Mouse (Mus musculus): ENCODE data around the gene Tbca. TPM values are rescaled to one million over a fixed set of nuclear protein-coding genes. Genes with fewer than 3 reads are reported as not detected.

The Tbca gene
- polyA plus RNA-seq, 1 experiment from 2014 or later, result 330 TPM

DNA sequence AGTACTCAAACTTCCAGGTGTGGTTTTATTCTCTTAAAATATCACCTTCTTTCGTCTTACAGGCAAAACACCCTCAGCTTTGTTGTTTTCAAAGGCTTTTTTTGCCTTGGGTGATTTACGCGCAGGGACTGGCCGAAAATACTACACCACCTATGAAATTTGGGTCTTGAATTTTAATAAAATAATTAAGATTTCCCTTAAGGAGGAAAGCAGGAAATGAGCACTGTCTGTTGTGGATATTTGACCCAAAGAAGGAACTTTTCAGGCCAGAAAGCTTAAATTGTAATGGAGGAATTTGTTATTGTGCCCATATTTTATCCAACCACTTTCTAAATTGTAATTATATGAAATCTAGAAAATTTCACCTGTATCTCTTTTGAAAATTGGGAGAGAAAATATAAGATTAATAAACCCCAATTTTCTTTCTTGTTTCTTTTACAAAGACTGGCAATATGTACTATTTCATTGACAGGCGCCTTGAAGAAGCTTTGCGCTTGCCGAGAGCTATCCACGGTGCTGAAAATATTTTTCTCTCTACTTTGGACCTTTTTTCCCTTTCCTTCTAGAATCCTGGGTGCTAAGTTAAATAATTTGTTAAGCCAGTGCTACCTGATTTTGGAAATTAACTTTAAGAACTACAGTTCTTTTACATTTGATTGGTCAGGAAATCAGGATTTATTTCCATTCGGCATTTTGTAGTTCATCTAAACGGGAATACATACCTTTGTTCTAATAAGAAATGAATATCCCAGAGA lies 89.5 kb downstream of the Tbca start:
- DNase-seq (ENCODE audit: low spot score) (no peak), ATAC-seq (ENCODE audit: insufficient number of reproducible peaks, low FRiP score, low TSS enrichment, low read depth) (no peak)

DNA sequence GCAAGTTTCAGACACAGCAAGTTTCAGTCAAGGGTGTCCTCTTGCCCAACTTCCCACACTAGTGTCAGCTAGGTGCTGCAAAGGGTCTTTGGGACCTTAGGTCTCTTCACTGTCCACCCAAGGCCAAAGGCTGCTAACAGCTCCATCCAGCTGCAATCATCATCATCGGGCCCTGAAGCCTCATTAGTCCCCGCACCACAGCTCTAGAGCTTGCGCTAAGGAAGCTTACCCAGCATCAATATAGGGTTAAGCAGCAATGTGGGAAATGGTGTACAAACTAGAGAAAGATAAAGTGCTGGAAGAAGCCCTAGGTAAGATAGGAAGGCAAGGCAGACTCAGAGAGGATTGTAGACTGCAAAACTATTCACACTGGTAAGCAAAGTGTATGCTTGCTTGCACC lies 92.5 kb downstream of the Tbca start:
- Histone ChIP-seq H3K27ac (replicated peaks; ENCODE audit: low read depth, low read length) (no peak overlapping the region), H3K4me2 (ENCODE audit: low read depth, severe bottlenecking) (no peak overlapping the region), H3K4me1 (ENCODE audit: control insufficient read depth, insufficient read depth, low read length) (peaks cover 11% of the 10 kb centered on the region; the same call in 1 of the 2 replicates), H3K9me3 (ENCODE audit: control insufficient read depth, low read length) (no peaks in the 10 kb centered on the region), H3K27me3 (ENCODE audit: control insufficient read depth, insufficient read depth, low read length) (peaks cover 84% of the 10 kb centered on the region), H3K9ac (ENCODE audit: low read length) (no peak overlapping the region), H3K36me3 (ENCODE audit: control insufficient read depth, insufficient read depth, low read length) (no peaks in the 10 kb centered on the region), H3K4me3 (ENCODE audit: low read depth, low read length) (no peak overlapping the region)
- WGBS, result 4% methylated on average over 3 of the region's 3 CpGs
- DNase-seq (ENCODE audit: low spot score) (no peak), ATAC-seq (ENCODE audit: insufficient number of reproducible peaks, low FRiP score, low TSS enrichment, low read depth) (no peak)

More for the DNA sequence above, 89.5 kb downstream of the Tbca start:
- 12% methylated on average over 10 of the region's 10 CpGs for WGBS
- H3K9me3 ChIP-seq (ENCODE audit: control insufficient read depth, low read length), result no peaks in the 10 kb centered on the region
- no peak overlapping the region for H3K27ac ChIP-seq (replicated peaks; ENCODE audit: low read depth, low read length)
- peaks cover 81% of the 10 kb centered on the region for H3K27me3 ChIP-seq (ENCODE audit: control insufficient read depth, insufficient read depth, low read length)
- peaks cover 10% of the 10 kb centered on the region for H3K4me1 ChIP-seq (ENCODE audit: control insufficient read depth, insufficient read depth, low read length)
- H3K9ac ChIP-seq (ENCODE audit: low read length), result no peak overlapping the region
- no peak overlapping the region for H3K4me2 ChIP-seq (ENCODE audit: low read depth, severe bottlenecking)
- H3K36me3 ChIP-seq (ENCODE audit: control insufficient read depth, insufficient read depth, low read length), result no peaks in the 10 kb centered on the region
- no peak overlapping the region for H3K4me3 ChIP-seq (ENCODE audit: low read depth, low read length)

DNA sequence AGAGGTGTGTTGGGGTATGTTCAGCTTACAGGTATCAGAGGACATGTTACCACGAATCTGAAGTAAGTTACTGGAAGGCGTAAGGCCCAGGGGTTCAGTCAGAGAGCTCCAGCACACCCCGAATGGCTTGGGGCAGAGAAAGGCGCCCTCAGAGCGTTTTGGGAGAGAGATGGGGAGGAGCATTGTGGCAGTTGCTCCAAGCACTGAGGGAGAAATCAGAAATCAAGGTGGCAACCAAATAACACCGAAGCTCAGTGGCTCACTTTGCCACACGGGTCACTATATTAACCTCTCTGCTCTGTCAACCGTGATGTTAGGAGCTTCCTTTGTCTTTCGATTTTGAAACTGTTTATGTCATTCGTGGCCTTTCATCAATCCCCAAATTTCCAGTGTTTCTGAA lies 93.5 kb downstream of the Tbca start:
- H3K4me3 ChIP-seq (ENCODE audit: low read depth, low read length), result no peak overlapping the region
- H3K4me2 ChIP-seq (ENCODE audit: low read depth, severe bottlenecking), result no peak overlapping the region
- H3K9me3 ChIP-seq (ENCODE audit: control insufficient read depth, low read length), result no peaks in the 10 kb centered on the region

DNA sequence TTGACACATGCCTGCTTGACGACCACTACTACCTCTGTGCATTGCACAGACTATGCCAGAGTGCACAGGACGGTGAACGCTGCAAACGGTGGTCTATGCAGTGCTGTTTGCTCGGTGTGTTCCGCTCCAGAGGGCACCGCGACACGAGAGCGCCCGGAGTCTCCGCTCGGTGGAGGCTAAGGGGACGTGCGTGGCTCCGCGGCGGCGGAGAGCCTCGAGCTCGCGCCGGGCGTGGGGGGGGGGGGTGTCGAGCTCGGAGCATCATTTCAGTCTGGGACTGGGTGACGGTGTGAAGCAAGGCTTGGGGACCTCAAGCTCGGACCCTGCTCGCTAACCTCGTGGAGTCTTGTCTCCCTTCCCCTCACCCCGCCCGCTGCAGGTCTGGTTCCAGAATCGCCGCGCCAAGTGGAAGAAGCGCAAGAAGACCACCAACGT lies 94.0 kb downstream of the Tbca start:
- ATAC-seq (ENCODE audit: insufficient number of reproducible peaks, low FRiP score, low TSS enrichment, low read depth), result peak; percentile 12; the same call in 1 of the 2 replicates
- H3K9ac ChIP-seq (ENCODE audit: low read length), result no peak overlapping the region

More for the DNA sequence above, 93.5 kb downstream of the Tbca start:
- no peak overlapping the region for H3K27ac ChIP-seq (replicated peaks; ENCODE audit: low read depth, low read length)
- no peaks in the 10 kb centered on the region for H3K36me3 ChIP-seq (ENCODE audit: control insufficient read depth, insufficient read depth, low read length)
- DNase-seq (ENCODE audit: low spot score) (no peak), ATAC-seq (ENCODE audit: insufficient number of reproducible peaks, low FRiP score, low TSS enrichment, low read depth) (no peak)
- H3K9ac ChIP-seq (ENCODE audit: low read length), result no peak overlapping the region
- H3K4me1 ChIP-seq (ENCODE audit: control insufficient read depth, insufficient read depth, low read length), result peaks cover 11% of the 10 kb centered on the region; the same call in 1 of the 2 replicates
- H3K27me3 ChIP-seq (ENCODE audit: control insufficient read depth, insufficient read depth, low read length), result peaks cover 81% of the 10 kb centered on the region
- 2% methylated on average over 10 of the region's 10 CpGs for WGBS

DNA sequence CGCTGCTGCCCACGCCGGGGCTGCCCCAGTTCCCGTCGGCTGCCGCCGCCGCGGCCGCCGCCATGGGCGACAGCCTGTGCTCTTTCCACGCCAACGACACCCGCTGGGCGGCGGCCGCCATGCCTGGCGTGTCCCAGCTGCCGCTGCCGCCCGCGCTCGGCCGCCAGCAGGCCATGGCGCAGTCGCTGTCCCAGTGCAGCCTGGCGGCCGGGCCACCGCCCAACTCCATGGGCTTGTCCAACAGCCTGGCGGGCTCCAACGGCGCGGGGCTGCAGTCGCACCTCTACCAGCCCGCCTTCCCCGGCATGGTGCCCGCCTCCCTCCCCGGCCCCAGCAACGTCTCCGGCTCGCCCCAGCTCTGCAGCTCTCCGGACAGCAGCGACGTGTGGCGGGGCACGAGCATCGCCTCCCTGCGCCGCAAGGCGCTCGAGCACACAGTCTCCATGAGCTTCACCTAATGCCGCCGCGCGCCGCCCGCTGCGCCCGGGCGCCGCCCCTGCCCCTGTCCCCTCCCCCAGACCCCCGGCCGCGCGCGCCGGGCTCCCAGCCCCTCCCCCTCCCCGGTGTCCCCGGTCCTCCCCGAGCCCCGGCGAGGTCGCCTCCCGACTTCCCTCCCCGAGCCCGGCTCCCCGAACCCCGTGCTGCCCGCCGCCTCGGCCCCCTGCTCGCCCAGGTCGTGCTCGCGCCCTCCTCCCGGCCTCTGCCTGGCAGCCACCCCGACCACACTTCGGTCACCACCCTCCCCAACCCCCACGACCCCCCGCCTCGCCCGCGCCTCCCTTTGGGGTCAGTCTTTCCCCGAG lies 94.7 kb downstream of the Tbca start:
- Histone ChIP-seq H3K9me3 (ENCODE audit: control insufficient read depth, low read length) (no peaks in the 10 kb centered on the region), H3K36me3 (ENCODE audit: control insufficient read depth, insufficient read depth, low read length) (no peaks in the 10 kb centered on the region), H3K9ac (ENCODE audit: low read length) (peak overlapping the region; percentile 34; the same call in 1 of the 2 replicates), H3K27me3 (ENCODE audit: control insufficient read depth, insufficient read depth, low read length) (peaks cover 80% of the 10 kb centered on the region), H3K4me1 (ENCODE audit: control insufficient read depth, insufficient read depth, low read length) (peaks cover 11% of the 10 kb centered on the region; the same call in 1 of the 2 replicates), H3K4me2 (ENCODE audit: low read depth, severe bottlenecking) (peak overlapping the region; percentile 88), H3K4me3 (ENCODE audit: low read depth, low read length) (peak overlapping the region; percentile 40), H3K27ac (replicated peaks; ENCODE audit: low read depth, low read length) (no peak overlapping the region)
- peak; percentile 68 for DNase-seq (ENCODE audit: low spot score)
- 1% methylated on average over 80 of the region's 95 CpGs for WGBS
- ATAC-seq (ENCODE audit: insufficient number of reproducible peaks, low FRiP score, low TSS enrichment, low read depth), result peak; percentile 52; the same call in 1 of the 2 replicates

More for the DNA sequence above, 94.0 kb downstream of the Tbca start:
- peaks cover 80% of the 10 kb centered on the region for H3K27me3 ChIP-seq (ENCODE audit: control insufficient read depth, insufficient read depth, low read length)
- no peak overlapping the region for H3K27ac ChIP-seq (replicated peaks; ENCODE audit: low read depth, low read length)
- H3K36me3 ChIP-seq (ENCODE audit: control insufficient read depth, insufficient read depth, low read length), result no peaks in the 10 kb centered on the region
- H3K4me3 ChIP-seq (ENCODE audit: low read depth, low read length), result peak overlapping the region; percentile 40
- no peaks in the 10 kb centered on the region for H3K9me3 ChIP-seq (ENCODE audit: control insufficient read depth, low read length)
- H3K4me2 ChIP-seq (ENCODE audit: low read depth, severe bottlenecking), result peak overlapping the region; percentile 88
- DNase-seq (ENCODE audit: low spot score), result peak; percentile 47
- under 1% methylated on average over 35 of the region's 37 CpGs for WGBS
- peaks cover 11% of the 10 kb centered on the region; the same call in 1 of the 2 replicates for H3K4me1 ChIP-seq (ENCODE audit: control insufficient read depth, insufficient read depth, low read length)

DNA sequence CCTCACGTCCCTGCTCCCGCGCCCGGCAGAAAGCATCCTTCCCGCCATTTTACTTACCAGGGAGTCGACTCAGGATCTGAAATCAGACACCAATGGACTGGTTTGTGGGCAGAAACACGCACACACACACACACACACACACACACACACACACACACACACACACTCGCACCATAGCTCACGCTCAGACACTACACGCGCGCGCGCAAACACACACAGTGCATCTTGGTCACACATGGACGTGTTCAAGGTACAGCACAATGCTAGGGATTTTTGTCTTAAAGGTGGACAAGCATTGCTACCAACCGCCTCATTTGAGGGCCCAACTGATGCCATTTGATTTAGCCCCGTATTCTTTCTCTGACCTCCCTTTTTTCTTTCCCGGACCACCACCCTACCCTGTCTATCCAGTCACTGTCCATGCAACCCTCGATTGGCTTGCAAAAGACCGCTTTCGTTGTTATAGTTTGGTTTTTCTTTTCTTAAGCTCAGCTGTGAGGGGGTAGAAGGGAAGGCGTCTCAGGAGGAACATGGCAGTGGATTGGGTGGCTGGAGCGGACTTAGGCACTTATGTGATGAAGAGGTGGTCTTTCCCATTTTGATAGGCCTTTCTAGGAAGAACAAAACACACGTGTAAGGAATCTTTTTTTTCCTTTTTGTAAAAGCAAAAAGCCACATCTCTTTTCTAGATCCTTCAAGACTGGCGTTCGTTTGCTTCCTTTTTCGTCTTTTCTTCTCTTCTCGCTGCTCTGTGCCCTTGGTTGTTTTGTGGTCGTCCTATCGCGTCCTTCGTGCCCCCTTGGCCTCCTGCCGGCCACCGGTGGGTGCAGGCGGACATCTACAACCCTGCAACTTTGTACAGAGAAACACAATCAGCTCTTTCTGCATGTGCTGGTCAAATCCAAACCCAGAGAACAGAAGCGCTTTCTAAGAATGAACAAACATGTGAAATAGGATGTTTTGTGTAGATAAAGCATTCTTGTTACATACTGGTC lies 95.6 kb downstream of the Tbca start:
- no peak overlapping the region for H3K27ac ChIP-seq (replicated peaks; ENCODE audit: low read depth, low read length)
- ATAC-seq (ENCODE audit: insufficient number of reproducible peaks, low FRiP score, low TSS enrichment, low read depth), result 0 out of 2 replicates have a peak, but pooled peaks have one; percentile 28

DNA sequence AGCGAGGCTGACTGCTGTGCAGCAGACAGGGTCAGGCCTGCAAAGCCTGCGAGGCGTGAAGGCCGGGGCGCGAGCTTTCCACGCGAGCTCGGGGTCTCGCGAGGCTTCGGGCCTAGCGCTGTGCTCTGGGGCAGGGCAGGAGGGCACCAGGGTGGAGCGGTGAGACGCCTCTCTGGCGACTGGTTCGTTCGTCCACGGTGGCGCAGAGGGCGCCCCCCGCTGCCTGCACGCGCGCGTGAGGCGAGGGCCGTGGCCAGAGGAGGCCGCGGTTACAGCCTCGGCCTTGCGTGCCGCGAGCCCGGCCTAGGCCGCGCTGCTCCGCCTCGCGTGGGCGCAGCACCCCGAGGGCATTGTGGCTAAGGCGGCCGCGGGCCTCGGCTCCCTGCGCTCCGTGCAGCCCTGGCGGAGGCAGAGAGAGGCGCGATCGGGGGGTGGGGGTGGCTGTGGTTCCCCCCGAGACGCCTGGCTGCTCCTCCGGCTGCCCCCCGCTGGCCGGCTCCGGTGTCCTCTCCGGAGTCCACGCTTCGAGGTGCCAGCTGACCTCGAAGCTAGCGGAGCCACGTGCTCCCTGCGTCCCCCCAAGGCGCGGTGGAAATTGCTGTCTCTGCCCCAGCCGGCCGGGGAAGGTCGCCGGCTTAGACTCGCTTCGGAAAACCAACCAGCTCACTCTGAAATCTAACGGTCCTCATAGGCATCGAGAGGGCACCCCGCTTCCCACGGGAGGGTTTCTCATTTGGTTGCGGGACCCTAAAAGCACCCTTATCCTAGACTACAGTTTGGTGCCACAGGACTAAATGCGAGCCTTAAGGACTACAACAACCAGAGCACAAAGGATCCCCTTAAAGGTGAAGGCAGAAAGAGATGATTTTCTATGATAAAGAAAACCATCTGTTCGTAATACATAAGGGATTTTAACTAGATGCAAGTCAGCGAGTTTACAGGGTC lies 96.9 kb downstream of the Tbca start:
- Histone ChIP-seq H3K27me3 (ENCODE audit: control insufficient read depth, insufficient read depth, low read length) (peaks cover 71% of the 10 kb centered on the region), H3K27ac (replicated peaks; ENCODE audit: low read depth, low read length) (no peak overlapping the region)
- peak; percentile 63 for DNase-seq (ENCODE audit: low spot score)

More for the DNA sequence above, 95.6 kb downstream of the Tbca start:
- H3K4me3 ChIP-seq (ENCODE audit: low read depth, low read length), result peak overlapping the region; percentile 40
- no peaks in the 10 kb centered on the region for H3K36me3 ChIP-seq (ENCODE audit: control insufficient read depth, insufficient read depth, low read length)
- H3K9ac ChIP-seq (ENCODE audit: low read length), result no peak overlapping the region
- peaks cover 11% of the 10 kb centered on the region; the same call in 1 of the 2 replicates for H3K4me1 ChIP-seq (ENCODE audit: control insufficient read depth, insufficient read depth, low read length)
- DNase-seq (ENCODE audit: low spot score), result peak; percentile 62
- H3K27me3 ChIP-seq (ENCODE audit: control insufficient read depth, insufficient read depth, low read length), result peaks cover 80% of the 10 kb centered on the region
- H3K9me3 ChIP-seq (ENCODE audit: control insufficient read depth, low read length), result no peaks in the 10 kb centered on the region
- H3K4me2 ChIP-seq (ENCODE audit: low read depth, severe bottlenecking), result peak overlapping the region; percentile 88
- 2% methylated on average over 36 of the region's 36 CpGs for WGBS

More for the DNA sequence above, 96.9 kb downstream of the Tbca start:
- Histone ChIP-seq H3K4me1 (ENCODE audit: control insufficient read depth, insufficient read depth, low read length) (peaks cover 11% of the 10 kb centered on the region; the same call in 1 of the 2 replicates), H3K36me3 (ENCODE audit: control insufficient read depth, insufficient read depth, low read length) (no peaks in the 10 kb centered on the region), H3K9ac (ENCODE audit: low read length) (peak overlapping the region; percentile 17; the same call in 1 of the 2 replicates), H3K4me3 (ENCODE audit: low read depth, low read length) (peak overlapping the region; percentile 20), H3K9me3 (ENCODE audit: control insufficient read depth, low read length) (no peaks in the 10 kb centered on the region), H3K4me2 (ENCODE audit: low read depth, severe bottlenecking) (peak overlapping the region; percentile 36)
- ATAC-seq (ENCODE audit: insufficient number of reproducible peaks, low FRiP score, low TSS enrichment, low read depth), result no peak
- WGBS, result 1% methylated on average over 56 of the region's 81 CpGs
